Mouse (Mus musculus): ENCODE results near the gene Kctd14. TPM values are rescaled to one million over a fixed set of nuclear protein-coding genes. Genes with fewer than 3 reads are reported as not detected.
"Not testable (repeated sequence)": the region's sequence is repeated elsewhere in the genome, so short reads cannot be mapped to it uniquely, and the experiment has no call there.

Kctd14 gene
- not detected in 2 replicates for polyA plus RNA-seq (2012)

DNA sequence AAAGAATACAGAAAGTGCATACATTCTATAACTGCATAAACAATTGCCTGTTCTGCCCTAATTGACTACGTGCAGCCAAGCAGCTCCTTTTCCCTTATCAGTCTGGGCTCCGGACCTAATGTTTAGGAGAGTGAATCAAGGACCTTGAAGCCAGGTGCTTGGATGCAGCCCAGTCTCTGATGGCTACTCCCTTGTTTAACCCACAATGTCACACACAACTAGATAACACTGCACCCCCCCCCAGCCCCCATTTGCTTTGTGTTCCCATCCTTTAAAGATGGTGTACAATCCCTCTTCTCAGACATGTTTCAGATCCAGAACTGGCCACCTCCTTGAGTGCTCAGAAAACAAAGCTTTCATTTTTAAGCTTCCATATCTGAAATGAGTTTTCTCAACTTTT is at the start of gene Kctd14:
Kctd14 (plus strand) TSS at position 301 of the 400 bp plus-strand sequence.
- not testable (repeated sequence) for TF ChIP-seq GATA1 (IDR thresholded peaks at IDR 0.05; ENCODE audit: low read length)

DNA sequence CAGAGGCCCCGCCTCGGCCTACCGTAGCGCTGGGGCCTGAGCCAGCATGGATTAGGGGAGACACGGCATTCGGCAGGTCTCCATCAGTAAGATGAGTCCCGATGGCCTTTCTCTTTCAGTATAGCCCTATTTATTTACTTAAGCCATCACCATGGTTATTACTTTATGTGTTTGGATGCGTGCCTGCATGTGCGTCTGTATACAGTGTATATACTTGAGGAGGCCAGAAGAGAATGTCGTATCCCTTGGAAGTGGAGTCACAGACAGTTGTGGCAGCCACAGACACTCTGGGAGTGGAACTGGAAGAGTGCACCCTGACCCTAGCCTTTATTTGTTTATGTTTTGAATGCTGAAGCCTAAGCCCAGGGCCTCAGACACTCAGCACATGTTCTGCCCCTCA is 44.0 kb upstream of the Kctd14 start:
- TF ChIP-seq GATA1 (IDR thresholded peaks at IDR 0.05; ENCODE audit: low read length): no peak

DNA sequence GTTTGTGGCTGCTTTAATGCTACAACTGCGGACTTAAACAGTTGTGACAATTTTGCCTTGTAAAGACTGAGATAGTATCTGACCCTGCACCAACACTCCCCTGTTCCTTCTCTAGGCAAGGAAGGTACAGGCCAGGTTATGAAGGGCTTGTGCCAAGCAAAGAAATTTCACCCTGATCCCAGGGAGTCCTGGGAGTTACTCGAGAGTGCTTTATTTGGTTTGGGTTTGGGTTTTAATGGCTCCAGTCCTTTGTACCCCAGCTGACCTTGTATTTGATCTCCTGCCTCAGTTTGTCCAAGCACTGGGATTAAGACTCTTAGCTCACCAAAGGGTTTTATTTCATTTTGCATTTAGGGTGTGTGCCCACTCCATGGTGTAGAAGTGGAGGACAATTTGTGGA is 40.0 kb upstream of the Kctd14 start:
- TF ChIP-seq GATA1 (IDR thresholded peaks at IDR 0.05; ENCODE audit: low read length): no peak

DNA sequence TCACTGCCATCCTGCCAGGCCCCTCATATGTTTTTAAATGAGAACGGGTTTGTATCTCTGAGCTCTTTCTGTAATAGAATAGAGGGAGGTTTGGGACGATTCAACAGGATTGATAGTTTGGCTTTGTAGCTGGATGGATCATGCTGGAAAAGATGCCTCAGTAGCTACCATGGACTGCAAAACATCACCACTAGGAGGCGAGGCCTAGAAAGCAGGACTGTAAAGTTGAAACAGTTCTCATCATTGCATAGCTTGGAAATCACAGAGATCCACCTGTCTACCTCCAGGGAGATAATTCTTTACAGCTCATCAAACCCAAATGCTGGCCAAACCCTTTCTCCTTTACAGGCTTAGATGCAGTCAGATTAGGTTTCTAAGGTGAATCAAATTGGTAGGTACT is 39.5 kb upstream of the Kctd14 start:
- no peak for TF ChIP-seq GATA1 (IDR thresholded peaks at IDR 0.05; ENCODE audit: low read length)

DNA sequence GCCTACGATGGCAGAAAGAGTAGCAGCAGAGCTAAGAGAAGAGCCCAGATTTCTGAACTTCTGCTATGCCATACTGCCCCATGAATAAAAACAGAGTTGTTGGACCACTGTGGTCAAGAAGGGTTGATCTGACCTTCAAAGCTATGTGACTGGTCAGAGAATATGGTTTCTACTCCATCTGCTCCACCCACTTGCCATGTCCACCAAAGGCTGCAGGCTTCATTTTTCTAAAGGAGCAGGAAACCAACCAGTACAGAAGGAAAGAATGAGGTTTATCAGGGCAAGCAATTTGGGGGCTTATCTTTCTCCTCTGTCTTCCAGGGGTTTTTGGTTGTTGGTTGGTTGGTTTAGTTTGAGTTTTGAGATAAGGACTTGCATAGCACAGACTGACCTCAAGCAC is 37.1 kb upstream of the Kctd14 start:
- no peak for TF ChIP-seq GATA1 (IDR thresholded peaks at IDR 0.05; ENCODE audit: low read length)

DNA sequence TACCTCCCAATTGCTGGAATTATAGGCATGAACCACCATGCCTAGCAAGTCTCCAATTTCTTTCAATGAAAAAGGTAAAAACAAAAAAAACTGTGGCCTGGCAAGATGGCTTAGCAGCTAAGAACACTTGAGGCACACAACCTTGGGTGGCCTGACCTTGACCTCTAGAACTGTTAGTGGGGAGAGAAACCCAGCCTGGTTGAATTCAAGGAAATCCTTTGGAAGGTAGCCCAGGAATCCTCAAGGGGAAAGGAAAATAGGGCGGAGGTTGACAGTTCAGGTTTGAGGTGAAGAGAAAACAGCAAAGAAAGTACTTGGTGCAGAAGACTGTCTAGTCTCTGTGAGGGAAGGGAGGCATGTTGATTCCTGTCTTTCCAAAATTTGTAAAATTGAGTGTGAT is 36.7 kb upstream of the Kctd14 start:
- no peak for TF ChIP-seq GATA1 (IDR thresholded peaks at IDR 0.05; ENCODE audit: low read length)

DNA sequence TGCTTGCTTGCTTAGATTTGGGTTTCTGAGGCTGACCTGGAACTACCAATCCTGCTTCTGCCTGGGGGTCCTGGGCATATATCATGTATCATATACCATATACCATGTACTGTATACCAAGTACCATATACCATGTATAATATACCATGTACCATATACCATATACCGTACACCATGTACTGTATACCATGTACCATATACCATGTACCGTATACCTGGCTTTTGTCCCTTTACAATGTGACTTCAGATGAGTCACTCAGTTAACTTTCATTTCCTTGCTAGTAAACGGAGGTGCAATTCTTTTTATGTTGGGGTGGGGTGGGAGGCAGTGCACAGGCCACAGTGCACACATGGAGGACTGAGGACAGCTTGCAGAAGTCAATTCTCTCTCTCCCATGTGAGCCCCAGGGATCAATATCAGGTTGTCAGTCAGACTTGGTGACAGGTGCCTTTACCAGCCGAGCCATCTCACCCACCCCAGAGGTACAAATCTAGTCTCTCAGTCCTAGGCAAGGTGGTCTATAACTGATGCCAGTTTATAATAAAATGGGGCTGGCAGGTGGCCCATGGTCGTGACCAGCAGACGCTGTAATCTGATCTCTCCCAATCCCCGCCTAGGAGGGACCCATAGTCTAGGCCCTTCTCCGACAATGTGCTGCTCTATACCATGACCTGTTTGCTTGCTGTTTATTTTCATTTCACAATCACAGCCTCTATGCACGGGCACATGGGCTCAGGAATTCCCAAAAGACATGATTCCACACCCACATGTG is 36.0 kb upstream of the Kctd14 start:
- TF ChIP-seq GATA1 (IDR thresholded peaks at IDR 0.05; ENCODE audit: low read length): no peak

DNA sequence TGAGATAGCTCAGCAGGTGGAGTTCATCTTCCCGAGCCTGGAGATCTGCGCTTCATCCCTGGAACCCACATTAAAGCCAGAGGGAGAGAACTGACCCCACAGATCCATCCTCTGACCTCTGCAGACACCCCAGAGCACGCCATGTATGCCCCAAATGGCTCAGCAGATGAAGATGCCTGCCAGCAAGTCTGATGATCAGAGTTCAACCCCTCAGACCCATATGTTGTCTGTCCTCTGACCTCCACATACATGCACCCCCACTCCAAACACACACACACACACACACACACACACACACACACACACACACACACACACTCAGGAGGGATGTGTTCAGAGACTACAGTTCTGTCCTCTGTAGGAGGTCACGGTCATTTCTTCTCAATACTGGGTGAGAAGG is 34.6 kb upstream of the Kctd14 start:
- no peak for TF ChIP-seq GATA1 (IDR thresholded peaks at IDR 0.05; ENCODE audit: low read length)

DNA sequence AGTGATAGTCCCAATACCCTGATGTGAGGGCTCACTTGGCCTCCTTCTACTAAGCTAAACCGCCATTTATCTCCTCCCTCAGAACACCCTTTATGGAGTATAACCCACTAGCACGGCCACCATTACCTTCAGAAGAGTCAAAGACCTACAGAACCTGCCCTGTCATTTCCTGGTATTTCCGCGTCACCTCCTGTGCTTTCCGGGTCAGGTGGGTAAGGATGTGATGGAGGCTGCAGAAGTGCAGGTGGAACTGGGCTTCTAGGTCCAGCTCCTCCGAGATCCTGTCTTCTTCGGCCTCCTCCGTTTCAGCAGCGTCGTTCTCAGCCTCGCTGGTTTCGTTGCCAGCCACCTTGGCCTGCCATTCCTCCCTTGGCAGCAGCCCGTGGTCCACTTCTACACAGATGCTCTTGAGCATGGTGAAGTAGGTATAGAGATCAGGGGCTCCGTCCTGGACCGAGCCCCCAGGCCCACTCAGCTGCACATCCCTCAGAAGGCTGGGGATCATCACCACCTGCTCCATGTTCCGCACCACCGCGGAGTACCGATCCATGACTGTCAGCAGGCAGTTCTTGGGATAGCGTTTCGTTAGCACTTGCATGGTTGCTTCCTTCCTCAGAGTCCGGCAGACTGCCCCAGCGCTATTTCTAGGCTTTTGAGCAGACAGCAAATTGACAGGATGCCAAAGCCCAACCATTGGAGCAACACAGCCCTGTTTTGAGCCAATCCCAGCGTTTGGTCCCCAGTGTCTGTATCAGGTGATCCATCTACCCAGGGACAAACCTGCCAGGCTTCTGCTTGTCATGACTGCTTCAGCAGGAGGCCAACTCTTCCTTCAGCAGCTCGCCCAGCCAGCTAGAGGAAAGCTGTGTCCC is 34.0 kb upstream of the Kctd14 start, which contains the start of gene Thrsp:
Thrsp (minus strand) TSS at position 825 of the 872 bp plus-strand sequence.
- TF ChIP-seq GATA1 (IDR thresholded peaks at IDR 0.05; ENCODE audit: low read length): no peak

DNA sequence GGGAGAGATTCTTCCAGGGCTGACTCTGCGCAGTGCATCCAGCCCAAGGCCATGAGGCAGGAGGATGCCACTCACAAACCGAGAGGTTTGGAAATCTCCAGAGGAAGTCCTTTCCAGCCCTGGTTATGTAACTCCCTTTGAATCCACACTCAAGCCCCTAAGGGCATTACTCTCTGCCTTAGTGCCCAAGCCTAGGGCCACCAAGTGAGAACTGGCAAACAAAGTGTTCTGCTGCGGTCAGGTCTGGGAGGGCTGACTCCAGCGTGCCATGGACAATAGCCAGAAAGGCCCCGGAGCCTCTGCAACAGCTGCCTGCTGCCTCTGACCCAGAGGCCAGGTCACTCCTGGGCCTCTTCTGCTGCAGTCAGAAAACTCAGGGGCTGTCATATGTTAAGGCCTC is 32.4 kb upstream of the Kctd14 start:
- TF ChIP-seq GATA1 (IDR thresholded peaks at IDR 0.05; ENCODE audit: low read length): no peak

DNA sequence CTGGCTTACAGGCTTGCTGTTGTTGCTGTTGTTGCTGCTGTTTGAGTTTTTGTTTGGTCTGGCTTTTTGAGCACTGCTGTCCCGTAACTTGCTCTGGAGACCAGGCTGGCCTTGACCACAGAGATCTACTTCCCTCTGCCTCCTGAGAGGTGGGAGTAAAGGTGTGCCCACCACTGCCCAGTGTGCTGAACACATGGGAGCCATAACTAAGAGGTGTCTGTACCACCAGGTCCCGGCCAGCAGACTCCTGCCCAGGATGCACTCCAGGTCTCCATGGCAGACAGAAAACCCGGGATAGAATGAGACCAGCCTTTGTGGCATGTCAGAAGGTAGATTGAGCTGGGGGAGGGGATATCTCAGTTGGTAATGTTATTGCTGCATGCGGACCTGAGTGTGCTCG is 32.0 kb upstream of the Kctd14 start:
- no peak for TF ChIP-seq GATA1 (IDR thresholded peaks at IDR 0.05; ENCODE audit: low read length)

DNA sequence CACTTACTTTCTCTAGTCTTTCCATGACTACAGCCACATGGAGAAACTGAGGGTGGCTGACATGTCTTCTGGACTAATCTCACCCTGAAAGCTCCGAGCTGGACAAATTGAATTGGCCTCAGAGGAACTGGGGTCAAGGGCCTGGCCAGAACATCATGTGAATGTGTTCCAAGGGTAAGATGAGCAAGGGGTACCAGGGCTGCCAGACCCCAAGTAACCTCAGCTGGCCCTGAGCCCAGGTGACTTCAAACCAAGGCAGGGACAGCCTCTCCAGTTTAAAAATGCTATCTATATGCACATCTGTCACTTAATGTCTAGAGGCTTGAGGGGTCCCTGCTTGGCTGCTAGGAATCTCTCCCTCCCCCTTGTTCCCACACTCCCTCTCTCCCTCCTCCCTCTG is 30.7 kb upstream of the Kctd14 start:
- no peak for TF ChIP-seq GATA1 (IDR thresholded peaks at IDR 0.05; ENCODE audit: low read length)

DNA sequence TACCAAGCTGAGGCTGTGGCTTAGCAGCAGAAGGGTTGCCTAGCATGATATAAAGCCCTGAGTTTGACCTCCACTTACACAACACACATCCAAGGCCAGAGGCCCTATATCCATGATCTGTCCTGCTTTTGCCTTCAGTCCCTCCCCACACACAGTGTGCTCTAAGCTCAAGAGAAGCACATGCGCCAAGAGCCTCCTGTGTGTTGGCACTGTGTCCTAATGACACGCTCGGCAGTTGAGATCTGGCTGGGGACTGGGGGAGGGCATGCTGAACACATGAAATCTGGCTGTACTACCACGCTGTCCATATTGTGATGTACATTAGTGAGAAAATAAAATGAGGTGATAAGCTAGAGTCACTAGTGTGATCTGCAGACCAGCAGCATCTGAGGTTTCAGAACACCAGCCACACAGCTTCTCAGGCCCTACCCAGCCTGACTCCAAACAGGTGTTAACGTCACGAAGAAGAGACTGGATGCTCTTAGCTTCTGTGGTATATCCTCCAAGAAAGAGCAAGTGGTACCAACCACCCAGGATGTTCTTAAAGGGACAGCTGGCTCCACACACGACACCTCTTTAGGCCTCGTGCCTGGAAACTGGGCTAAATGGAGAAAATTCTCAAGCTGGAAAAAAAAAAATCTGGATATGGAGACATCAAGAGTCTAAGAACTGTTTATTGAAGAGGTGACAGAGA is 30.0 kb upstream of the Kctd14 start:
- no peak for TF ChIP-seq GATA1 (IDR thresholded peaks at IDR 0.05; ENCODE audit: low read length)

DNA sequence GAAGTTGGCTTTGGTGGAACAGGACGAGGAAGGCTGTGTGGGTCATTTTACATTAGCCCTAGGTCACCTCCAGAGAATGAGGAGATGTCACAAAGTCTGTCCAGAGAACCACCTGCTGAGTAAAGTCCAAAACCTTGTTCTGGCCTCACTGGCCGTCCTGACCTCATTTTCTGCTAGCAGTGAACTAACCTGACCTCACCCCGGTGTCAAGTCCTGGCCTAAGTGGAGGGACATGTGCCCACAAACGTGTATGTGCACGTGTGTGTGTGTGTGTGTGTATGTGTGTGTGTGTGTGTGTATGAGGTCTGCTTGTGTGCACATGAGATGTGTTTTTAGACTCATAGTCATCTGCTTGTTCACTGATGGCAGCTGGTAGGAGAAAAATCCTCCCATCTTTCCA is 27.4 kb upstream of the Kctd14 start:
- TF ChIP-seq GATA1 (IDR thresholded peaks at IDR 0.05; ENCODE audit: low read length): no peak

DNA sequence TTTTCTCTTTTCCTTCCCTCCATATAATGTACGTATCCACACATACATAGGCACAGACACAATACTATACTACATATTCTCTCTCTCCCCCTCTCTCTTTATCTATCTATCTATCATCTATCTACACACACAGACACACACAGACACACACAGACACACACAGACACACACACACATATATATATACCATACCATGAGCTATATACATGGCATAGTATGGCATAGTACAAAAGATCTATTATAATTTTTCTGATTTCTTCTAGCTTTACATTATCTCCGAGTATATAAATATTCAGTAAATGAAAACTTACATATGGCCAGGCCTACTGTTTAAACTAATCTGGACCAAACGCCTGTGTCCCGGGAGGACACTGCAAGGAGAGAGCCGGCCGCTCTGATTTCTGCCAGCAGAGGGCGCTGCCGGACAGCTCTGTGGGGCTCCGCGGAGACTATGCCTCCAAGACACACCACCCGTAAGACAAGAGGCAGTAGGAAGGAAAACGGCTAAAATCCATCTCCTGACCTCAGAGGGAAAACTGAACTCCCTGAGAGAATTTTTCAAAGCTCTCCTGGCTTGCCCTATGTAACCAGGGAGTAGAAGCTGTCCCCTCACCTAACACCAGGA is 26.4 kb upstream of the Kctd14 start:
- no peak for TF ChIP-seq GATA1 (IDR thresholded peaks at IDR 0.05; ENCODE audit: low read length)

DNA sequence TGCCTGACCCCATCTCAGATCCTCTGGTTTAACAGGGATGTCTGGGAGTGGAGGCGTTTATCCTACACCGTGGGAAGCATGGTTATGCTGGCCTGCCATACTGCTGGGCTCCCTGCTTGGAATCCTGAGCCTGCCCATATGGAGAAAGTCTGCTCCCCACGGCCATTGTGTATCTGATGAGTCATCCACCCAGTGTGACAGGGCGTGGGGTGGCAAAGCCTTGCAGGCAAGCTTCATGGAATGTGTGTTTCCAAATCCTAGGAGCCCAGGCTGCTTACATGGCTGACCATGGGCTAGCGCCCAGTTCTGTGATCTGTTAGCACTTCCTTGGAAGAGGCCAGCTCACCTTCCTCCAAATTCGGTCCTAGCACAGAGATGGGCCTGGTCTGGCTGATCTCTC is 24.6 kb upstream of the Kctd14 start:
- TF ChIP-seq GATA1 (IDR thresholded peaks at IDR 0.05; ENCODE audit: low read length): no peak
